Mouse (Mus musculus): ENCODE measurements around the gene Sctr.

GRCm38 (mm10) chr1:120099483-120099882 is 92.8 kb downstream of the Sctr start:
- no peak for TF ChIP-seq POLR2A (IDR thresholded peaks at IDR 0.05; ENCODE audit: borderline replicate concordance, control insufficient read depth, low read depth, low read length)
- TF ChIP-seq CTCF (IDR thresholded peaks at IDR 0.05; ENCODE audit: control insufficient read depth, insufficient read depth, low read length), result no peak
